Mouse (Mus musculus) ovary, adult 2 months (tissue): ENCODE results near the gene Gm14288. TPM values are rescaled to one million over a fixed set of nuclear protein-coding genes. Genes with fewer than 3 reads are reported as not detected.

ENCODE experiments used
- polyA plus RNA-seq: library from polyadenylated mRNA; depleted of rRNA; stranded (reverse); fragments of >200 nt; gene quantifications from 2 replicates; pipeline ENCODE4 v1.2.3, GENCODE M21; 2012; rRNA removed

Gene Gm14288
- polyA plus RNA-seq: 0.64 and 0.77 TPM in 2 replicates

GRCm38 (mm10) chr2:175800993-175801392 lies at the start of gene Gm14288:
TSS of gene Gm14288 (minus strand) at chr2:175801093.

GRCm38 (mm10) chr2:175741237-175741636 lies 59.7 kb downstream of the Gm14288 start, which contains the start of gene Gm2007:
TSS of gene Gm2007 (plus strand) at chr2:175741537.

Other genes with a start within 250 kb of the Gm14288 start
- gene Gm11007, start 157.1 kb downstream of the Gm14288 start, polyA plus RNA-seq: not detected in 2 replicates
- gene Zfp969, start 97.4 kb downstream of the Gm14288 start, polyA plus RNA-seq: not detected in 2 replicates
- gene Gm2007, start 59.6 kb downstream of the Gm14288 start, polyA plus RNA-seq: not detected in 2 replicates
- gene Gm6710, start 68.1 kb upstream of the Gm14288 start, polyA plus RNA-seq: 0.66 and 1.3 TPM in 2 replicates
- 0.07 and 0.17 TPM in 2 replicates for gene Zfp966, start 130.0 kb upstream of the Gm14288 start, polyA plus RNA-seq
- gene Gm2026, start 164.2 kb upstream of the Gm14288 start, polyA plus RNA-seq: 0.32 TPM in 1 of 2 replicates, not detected in the other